Mouse (Mus musculus) CH12.LX (cell line): ENCODE measurements at regions not wholly inside any gene's neighbourhood (a gene's known extent, or its start where the extent isn't known, plus 50 kb on each side); places are given as distances from the start of the nearest gene placed in this dataset.
A peak's percentile ranks its signal among the peaks of the same experiment; 100 is the strongest.

Experiments used
- DNase-seq: peaks from one replicate; pipeline ENCODE4 v3.0.0-alpha.2; 2013; ENCODE audit errors: extremely low read depth
- H3K27ac ChIP-seq: 2 replicates; pipeline ENCODE4 v1.5.1; 2012; ENCODE audit warnings: low read depth, mild to moderate bottlenecking, control low read depth, moderate library complexity; ENCODE audit not compliant: insufficient read depth
- H3K27me3 ChIP-seq: replicated peaks from 2 replicates; pipeline ENCODE3; 2012; ENCODE audit warnings: inconsistent platforms
- H3K36me3 ChIP-seq, 2 experiments: replicated peaks in 1 of 2; 2 replicates each; pipeline versions ENCODE3 to v1.6.1; 2012; ENCODE audit warnings: inconsistent platforms in 1 of 2, low read length in 1 of 2, mild to moderate bottlenecking in 1 of 2, mixed read lengths in 1 of 2, moderate library complexity in 1 of 2; ENCODE audit not compliant: control insufficient read depth in 1 of 2, insufficient read depth in 1 of 2
- H3K4me1 ChIP-seq, 2 experiments: 2 replicates each; pipeline ENCODE4 v1.6.1; 2012; ENCODE audit warnings: inconsistent platforms in 1 of 2, moderate library complexity in 1 of 2; ENCODE audit not compliant: insufficient read depth in 2 of 2, control insufficient read depth in 1 of 2
- H3K4me2 ChIP-seq: 2 replicates; pipeline ENCODE4 v1.6.1; 2012; ENCODE audit warnings: low read depth, mild to moderate bottlenecking, control low read depth; ENCODE audit not compliant: poor library complexity, insufficient read depth, severe bottlenecking
- H3K4me3 ChIP-seq, 3 experiments: fragments of 150-350 bp in 1 of 3; sonication (generic) in 1 of 3; replicated peaks in 1 of 3; 2 replicates each; pipeline versions ENCODE3 to v1.5.1; 2011 to 2012; ENCODE audit warnings: low read depth in 2 of 3, low read length in 2 of 3, mild to moderate bottlenecking in 2 of 3, moderate library complexity in 2 of 3, control low read depth in 1 of 3, improper control_type of control experiment in 1 of 3, inconsistent platforms in 1 of 3, mixed read lengths in 1 of 3; ENCODE audit not compliant: poor library complexity in 1 of 3
- H3K79me2 ChIP-seq: replicated peaks from 2 replicates; pipeline ENCODE4 v1.6.1; 2012; ENCODE audit warnings: mild to moderate bottlenecking, moderate library complexity; ENCODE audit not compliant: control insufficient read depth, poor library complexity, insufficient read depth, severe bottlenecking; ENCODE audit errors: extremely low read depth
- H3K9ac ChIP-seq: 2 replicates; pipeline ENCODE4 v1.6.1; 2012; ENCODE audit warnings: low read depth, mild to moderate bottlenecking, control low read depth, moderate library complexity; ENCODE audit not compliant: insufficient read depth
- H3K9me3 ChIP-seq: replicated peaks from 2 replicates; pipeline ENCODE3; 2012; ENCODE audit warnings: low read length, inconsistent platforms, mixed read lengths
- CHD1 ChIP-seq: IDR thresholded peaks from 2 replicates; pipeline ENCODE4 v1.6.1; 2012; ENCODE audit warnings: low read depth, low read length, improper control_type of control experiment, inconsistent platforms
- CHD2 ChIP-seq: IDR thresholded peaks from 2 replicates; pipeline ENCODE4 v1.6.1; 2011; ENCODE audit warnings: low read length, improper control_type of control experiment
- CTCF ChIP-seq, 2 experiments: IDR thresholded peaks in 1 of 2; conservative IDR thresholded peaks in 1 of 2; 2 replicates each; pipeline ENCODE4 v1.5.1; 2011 to 2012; ENCODE audit warnings: low read depth in 2 of 2, low read length in 2 of 2, improper control_type of control experiment in 1 of 2, inconsistent platforms in 1 of 2, mild to moderate bottlenecking in 1 of 2, moderate library complexity in 1 of 2
- ETS1 ChIP-seq: conservative IDR thresholded peaks from 2 replicates; pipeline ENCODE4 v1.6.1; 2012; ENCODE audit warnings: low read depth, mild to moderate bottlenecking, inconsistent platforms, low read length, improper control_type of control experiment, moderate library complexity
- IRF4 ChIP-seq: IDR thresholded peaks from 2 replicates; pipeline ENCODE4 v1.6.1; 2014; ENCODE audit warnings: low read depth, mild to moderate bottlenecking, inconsistent platforms, low read length, improper control_type of control experiment
- JUN ChIP-seq: IDR thresholded peaks from 2 replicates; pipeline ENCODE4 v1.6.1; 2011; ENCODE audit warnings: low read depth, mild to moderate bottlenecking, low read length, improper control_type of control experiment, moderate library complexity; ENCODE audit not compliant: insufficient read depth
- MAFK ChIP-seq: IDR thresholded peaks from 2 replicates; pipeline ENCODE4 v1.6.1; 2011; ENCODE audit warnings: low read length, improper control_type of control experiment; ENCODE audit not compliant: insufficient replicate concordance
- RCOR1 ChIP-seq: conservative IDR thresholded peaks from 2 replicates; pipeline ENCODE4 v1.6.1; 2012; ENCODE audit warnings: low read depth, mild to moderate bottlenecking, inconsistent platforms, low read length, improper control_type of control experiment
- TCF12 ChIP-seq: IDR thresholded peaks from 2 replicates; pipeline ENCODE4 v1.6.1; 2014; ENCODE audit warnings: low read depth, mild to moderate bottlenecking, inconsistent platforms, low read length, improper control_type of control experiment
- UBTF ChIP-seq: IDR thresholded peaks from 2 replicates; pipeline ENCODE4 v1.6.1; 2012; ENCODE audit warnings: low read depth, mild to moderate bottlenecking, inconsistent platforms, low read length, improper control_type of control experiment, moderate library complexity
- USF2 ChIP-seq: conservative IDR thresholded peaks from 2 replicates; pipeline ENCODE4 v1.6.1; 2011; ENCODE audit warnings: low read depth, low read length, improper control_type of control experiment
- ZKSCAN1 ChIP-seq: IDR thresholded peaks from 2 replicates; pipeline ENCODE4 v1.6.1; 2012; ENCODE audit warnings: low read depth, inconsistent platforms, low read length, improper control_type of control experiment, borderline replicate concordance
- dilution Hi-C: fragments of 300-500 bp; cut with MboI; formaldehyde crosslinking; loops from 2 replicates; pipeline ENCODE4 v1.14.3; 2020; ENCODE audit warnings: low sequenced_read_pairs; ENCODE audit not compliant: extremely low pct_unique_long_range_greater_than_20kb, extremely low pct_ligation_motif_present
- in situ Hi-C: fragments of 300-500 bp; cut with MboI; formaldehyde crosslinking; loops from 3 replicates; pipeline ENCODE4 v1.14.3; 2019; ENCODE audit warnings: low sequenced_read_pairs, low pct_ligation_motif_present, low pct_unique_long_range_greater_than_20kb, mixed read lengths

- DNase-seq = no peak
- Histone ChIP-seq H3K9me3 (peaks cover 21% of the 10 kb centered on the region), H3K79me2 (no peaks in the 10 kb centered on the region), H3K9ac (no peak overlapping the region), H3K4me3 (no peak overlapping the region), H3K36me3 (no peaks in the 10 kb centered on the region), H3K4me1 (peaks cover 0 to 6% of the 10 kb centered on the region in 2 experiments; a peak in 1 of 4 replicates), H3K4me2 (no peak overlapping the region), H3K27ac (no peak overlapping the region), H3K27me3 (no peaks in the 10 kb centered on the region)
- dilution Hi-C loops (no loop called here), in situ Hi-C loops (no loop called here)
- TF ChIP-seq JUN (no peak), CHD2 (no peak), RCOR1 (no peak), IRF4 (no peak), UBTF (no peak), ETS1 (no peak), ZKSCAN1 (no peak), USF2 (no peak)
These were observed 52.2 kb upstream of the Pip5k1b start for GRCm38 (mm10) chr19:24607884-24608283.

GRCm38 (mm10) chr19:24606390-24606976 lies 50.8 kb upstream of the Pip5k1b start:
- H3K9me3 ChIP-seq = peaks cover 21% of the 10 kb centered on the region
- no peak for TF ChIP-seq TCF12
- peak in 1 of 2 experiments; percentile 29; a peak in 2 of 4 replicates for TF ChIP-seq CTCF (conservative IDR thresholded peaks at IDR 0.05 in 1 of 2, IDR thresholded peaks at IDR 0.05 in 1 of 2; ENCODE audit: low read depth in 2 of 2, low read length in 2 of 2)
- no peak for TF ChIP-seq CHD1
- no peak for TF ChIP-seq CHD2
- TF ChIP-seq MAFK = no peak
- TF ChIP-seq, all 38 proteins: peak for 1
- Histone ChIP-seq H3K79me2 (no peaks in the 10 kb centered on the region), H3K36me3 (no peaks in the 10 kb centered on the region), H3K4me2 (no peak overlapping the region), H3K9ac (no peak overlapping the region), H3K27ac (no peak overlapping the region), H3K4me3 (no peak overlapping the region), H3K27me3 (no peaks in the 10 kb centered on the region), H3K4me1 (peaks cover 0 to 2% of the 10 kb centered on the region in 2 experiments; a peak in 1 of 4 replicates)
- no peak for DNase-seq
- dilution Hi-C loops (no loop called here), in situ Hi-C loops (no loop called here)
